Mouse (Mus musculus) kidney, postnatal 0 days (tissue): ENCODE data around the gene Dclk1. TPM values are rescaled to one million over a fixed set of nuclear protein-coding genes. Genes with fewer than 3 reads are reported as not detected.

Source experiments
- ATAC-seq: fragments of 200-750 bp; cut with Nextera tagmentation; replicated peaks from 2 replicates; pipeline ENCODE4 v1.8.0; 2017; ENCODE audit warnings: low read depth, moderate number of reproducible peaks, moderate TSS enrichment, moderate library complexity; ENCODE audit not compliant: low FRiP score
- DNase-seq: peaks from one replicate; pipeline ENCODE4 v3.0.0-alpha.2; 2016; ENCODE audit warnings: low spot score
- H3K27ac ChIP-seq: fragments of 300-500 bp; sonication (generic); 2 replicates; pipeline ENCODE4 v1.5.1; 2014; ENCODE audit warnings: mild to moderate bottlenecking
- H3K27me3 ChIP-seq: fragments of 300-500 bp; sonication (generic); 2 replicates; pipeline ENCODE4 v1.6.1; 2014; ENCODE audit warnings: low read length, mixed read lengths; ENCODE audit not compliant: insufficient read depth
- H3K36me3 ChIP-seq: fragments of 300-500 bp; sonication (generic); 2 replicates; pipeline ENCODE4 v1.6.1; 2014; ENCODE audit warnings: low read length, mixed read lengths; ENCODE audit not compliant: insufficient read depth
- H3K4me1 ChIP-seq: fragments of 300-500 bp; sonication (generic); replicated peaks from 2 replicates; pipeline ENCODE4 v1.6.1; 2014; ENCODE audit warnings: antibody characterized with exemption, low read length, mixed read lengths; ENCODE audit not compliant: insufficient read depth
- H3K4me2 ChIP-seq: fragments of 300-500 bp; sonication (generic); 2 replicates; pipeline ENCODE4 v1.6.1; 2014; ENCODE audit warnings: mild to moderate bottlenecking, low read length, moderate library complexity, mixed read lengths
- H3K4me3 ChIP-seq: fragments of 300-500 bp; sonication (generic); replicated peaks from 2 replicates; pipeline ENCODE4 v1.5.1; 2014; ENCODE audit warnings: low read depth, low read length
- H3K9ac ChIP-seq: fragments of 300-500 bp; sonication (generic); 2 replicates; pipeline ENCODE4 v1.6.1; 2014; ENCODE audit warnings: low read depth, low read length
- H3K9me3 ChIP-seq: fragments of 300-500 bp; sonication (generic); replicated peaks from 2 replicates; pipeline ENCODE4 v1.6.1; 2016; ENCODE audit warnings: low read length, inconsistent platforms, mixed read lengths
- CTCF ChIP-seq: IDR thresholded peaks from 2 replicates; pipeline ENCODE4 v1.5.1; 2016; ENCODE audit warnings: antibody characterized with exemption, low read depth, mild to moderate bottlenecking, moderate library complexity
- WGBS: fragments of 180-500 bp; shearing (Covaris S2); extraction: QIAGEN DNeasy Blood & Tissue Kit; methylation state at CpG from one replicate; pipeline ENCODE4 v1.1.7; 2014; 5-methylcytosine and 5-hydroxymethylcytosine counted together
- polyA plus RNA-seq: library from polyadenylated mRNA; unstranded; fragments of >200 nt; fragmentation: Nextera tagmentation; extraction: Ambion mirVana; gene quantifications from 2 replicates; pipeline ENCODE4 v1.2.1, GENCODE M21; 2015

The Dclk1 gene
- polyA plus RNA-seq, 1 experiment from 2014 or later, result 18.3 TPM

DNA sequence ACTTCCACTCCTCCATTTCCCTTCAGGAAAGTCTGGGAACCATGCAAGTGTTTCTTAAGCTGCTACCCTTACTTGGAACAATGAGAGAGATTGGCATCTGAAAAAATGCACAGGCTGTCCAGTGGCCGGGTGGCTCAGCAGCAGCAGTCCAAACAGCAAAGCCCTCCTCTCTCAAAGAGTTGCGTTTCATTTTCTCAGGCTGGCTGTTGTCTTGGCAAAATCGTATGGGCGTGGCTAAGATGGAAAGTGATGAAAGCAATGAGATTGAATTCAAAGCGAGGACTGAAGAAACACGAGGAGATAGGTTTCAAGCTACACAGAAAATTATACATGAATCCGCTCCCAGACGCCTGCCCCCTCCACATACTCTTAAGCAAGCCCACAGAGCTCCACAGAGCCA is 67.8 kb downstream of the Dclk1 start:
- no peak for TF ChIP-seq CTCF
- Histone ChIP-seq H3K4me3 (no peak overlapping the region), H3K27me3 (no peaks in the 10 kb centered on the region), H3K27ac (no peak overlapping the region), H3K9ac (no peak overlapping the region), H3K4me1 (no peaks in the 10 kb centered on the region), H3K36me3 (no peaks in the 10 kb centered on the region), H3K4me2 (no peak overlapping the region), H3K9me3 (no peaks in the 10 kb centered on the region)
- peak; percentile 10 for DNase-seq
- no peak for ATAC-seq
- 59% methylated on average over 8 of the region's 8 CpGs for WGBS

GRCm38 (mm10) chr3:55315827-55316226 is 73.7 kb downstream of the Dclk1 start:
- DNase-seq (no peak), ATAC-seq (no peak)
- Histone ChIP-seq H3K9me3 (no peaks in the 10 kb centered on the region), H3K9ac (no peak overlapping the region), H3K36me3 (no peaks in the 10 kb centered on the region), H3K4me3 (no peak overlapping the region), H3K4me1 (no peaks in the 10 kb centered on the region), H3K27ac (no peak overlapping the region), H3K4me2 (no peak overlapping the region), H3K27me3 (no peaks in the 10 kb centered on the region)
- 82% methylated on average over 8 of the region's 8 CpGs for WGBS
- TF ChIP-seq CTCF, result no peak

DNA sequence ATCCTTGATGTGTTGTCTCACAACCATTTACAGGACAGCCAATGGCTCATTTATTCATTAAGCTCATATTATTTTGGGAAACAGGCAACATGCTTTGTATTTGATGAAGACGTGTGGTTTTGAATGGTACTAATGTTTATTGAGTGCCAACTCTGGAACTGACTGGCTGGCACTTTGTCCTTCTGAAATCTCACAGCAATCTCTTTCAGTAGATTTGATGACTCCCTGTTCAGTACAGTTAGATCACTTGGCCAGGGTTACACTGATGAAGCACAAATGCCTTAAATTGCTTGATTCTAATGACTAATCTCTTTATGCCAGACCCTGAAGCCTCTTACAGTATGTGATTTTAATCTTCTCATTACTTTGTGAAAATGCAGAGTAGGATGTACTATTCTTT is 75.9 kb downstream of the Dclk1 start:
- DNase-seq, result no peak
- Histone ChIP-seq H3K27me3 (no peaks in the 10 kb centered on the region), H3K36me3 (no peaks in the 10 kb centered on the region), H3K4me3 (no peak overlapping the region), H3K27ac (no peak overlapping the region), H3K4me1 (no peaks in the 10 kb centered on the region), H3K9me3 (no peaks in the 10 kb centered on the region), H3K9ac (no peak overlapping the region), H3K4me2 (no peak overlapping the region)
- 85% methylated on average over 1 of the region's 1 CpGs for WGBS
- no peak for ATAC-seq
- TF ChIP-seq CTCF, result no peak

GRCm38 (mm10) chr3:55320572-55320971 is 78.4 kb downstream of the Dclk1 start:
- Histone ChIP-seq H3K9ac (no peak overlapping the region), H3K27me3 (no peaks in the 10 kb centered on the region), H3K36me3 (no peaks in the 10 kb centered on the region), H3K4me1 (no peaks in the 10 kb centered on the region), H3K4me3 (no peak overlapping the region), H3K4me2 (no peak overlapping the region), H3K27ac (no peak overlapping the region), H3K9me3 (no peaks in the 10 kb centered on the region)
- DNase-seq (no peak), ATAC-seq (no peak)
- no peak for TF ChIP-seq CTCF
- WGBS, result 90% methylated on average over 3 of the region's 3 CpGs

DNA sequence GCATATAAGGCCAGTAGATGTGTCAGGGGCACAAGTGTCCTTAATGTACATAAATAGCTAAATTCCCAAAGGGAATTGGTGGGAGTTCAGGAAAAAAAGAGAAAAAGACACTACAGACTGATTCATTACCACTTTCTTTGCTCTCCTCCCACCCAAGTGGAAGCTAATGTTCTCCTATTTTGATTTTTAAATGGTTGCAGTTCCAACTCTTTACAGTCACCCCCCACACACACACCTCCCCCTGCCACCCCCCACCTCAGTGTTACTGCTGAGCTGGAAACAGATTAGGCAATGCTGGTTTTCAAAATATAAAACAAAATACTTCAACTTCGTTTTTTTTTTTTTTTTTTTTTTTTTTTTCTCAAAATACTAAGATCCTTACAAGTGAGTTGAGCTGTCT is 81.9 kb downstream of the Dclk1 start:
- no peak for DNase-seq
- no peaks in the 10 kb centered on the region for H3K27me3 ChIP-seq
- H3K36me3 ChIP-seq, result no peaks in the 10 kb centered on the region
- no peak overlapping the region for H3K4me2 ChIP-seq
- TF ChIP-seq CTCF, result no peak
- ATAC-seq, result no peak
- H3K9me3 ChIP-seq, result no peaks in the 10 kb centered on the region
- H3K4me1 ChIP-seq, result no peaks in the 10 kb centered on the region
- no peak overlapping the region for H3K4me3 ChIP-seq
- 36% methylated on average over 1 of the region's 1 CpGs for WGBS
- no peak overlapping the region for H3K27ac ChIP-seq
- no peak overlapping the region for H3K9ac ChIP-seq

GRCm38 (mm10) chr3:55330496-55330895 is 88.3 kb downstream of the Dclk1 start:
- H3K9ac ChIP-seq, result no peak overlapping the region
- H3K27me3 ChIP-seq, result no peaks in the 10 kb centered on the region
- H3K4me3 ChIP-seq, result no peak overlapping the region
- no peak overlapping the region for H3K27ac ChIP-seq
- no peak overlapping the region for H3K4me2 ChIP-seq
- H3K9me3 ChIP-seq, result no peaks in the 10 kb centered on the region
- no peaks in the 10 kb centered on the region for H3K4me1 ChIP-seq
- no peaks in the 10 kb centered on the region for H3K36me3 ChIP-seq
- ATAC-seq (no peak), DNase-seq (no peak)
- WGBS, result 88% methylated on average over 4 of the region's 4 CpGs
- TF ChIP-seq CTCF, result no peak

GRCm38 (mm10) chr3:55331694-55332093 is 89.5 kb downstream of the Dclk1 start:
- Histone ChIP-seq H3K9me3 (no peaks in the 10 kb centered on the region), H3K4me2 (no peak overlapping the region), H3K4me1 (no peaks in the 10 kb centered on the region), H3K9ac (no peak overlapping the region), H3K4me3 (no peak overlapping the region), H3K36me3 (no peaks in the 10 kb centered on the region), H3K27ac (no peak overlapping the region), H3K27me3 (no peaks in the 10 kb centered on the region)
- TF ChIP-seq CTCF, result 0 out of 2 replicates have a peak, but pooled peaks have one; percentile 7
- ATAC-seq (no peak), DNase-seq (no peak)
